Mouse (Mus musculus): Measurements from ENCODE around the gene Arid5a.

DNA sequence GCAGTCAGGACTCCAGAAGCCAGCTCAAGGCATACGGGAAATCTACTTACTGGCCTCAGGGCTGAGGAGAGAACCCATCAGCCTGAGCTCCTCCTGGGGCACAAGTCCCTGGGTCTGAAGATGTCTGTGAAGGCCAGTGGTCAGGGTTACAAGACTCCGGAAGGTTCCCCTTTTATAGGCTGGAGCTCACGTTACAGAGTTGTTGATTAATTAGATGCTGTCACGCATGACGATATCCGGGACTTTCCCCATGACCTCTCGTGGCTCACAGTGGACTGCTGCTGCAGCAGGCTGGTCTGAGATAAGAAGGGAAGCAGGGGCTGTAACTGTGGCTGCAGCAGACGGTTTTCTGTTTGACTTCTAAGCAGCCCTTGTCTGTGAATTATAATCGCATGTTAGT, 34.2 kb upstream of the Arid5a start:
- no peak for TF ChIP-seq CTCF (IDR thresholded peaks at IDR 0.05; ENCODE audit: low read depth)
- no peak for TF ChIP-seq EP300 (optimal IDR thresholded peaks at IDR 0.05)
